Mouse (Mus musculus): Measurements from ENCODE around the gene Slc25a10.

Gene Slc25a10

DNA sequence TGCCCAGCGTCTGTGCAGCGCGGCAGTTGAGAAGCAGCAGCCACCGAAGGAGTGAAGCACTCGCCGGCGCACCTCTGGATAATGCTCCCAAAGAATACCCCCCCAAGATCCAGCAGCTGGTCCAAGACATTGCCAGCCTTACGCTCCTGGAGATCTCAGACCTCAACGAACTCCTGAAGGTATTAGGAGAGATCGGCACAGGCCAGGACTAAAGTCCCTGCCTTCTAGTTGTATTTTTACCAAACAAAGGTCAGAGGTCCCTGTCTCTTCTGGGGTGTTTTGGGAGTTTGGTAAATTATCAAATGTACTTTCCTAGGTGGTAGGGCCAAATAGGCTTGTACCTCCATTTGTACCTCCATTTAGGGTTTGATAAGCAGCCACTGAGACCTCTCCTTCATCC lies 6.4 kb upstream of the Slc25a10 start:
- peak; percentile 90 for DNase-seq

GRCm38 (mm10) chr11:120488516-120488915 lies 3.1 kb upstream of the Slc25a10 start:
- no peak for DNase-seq

DNA sequence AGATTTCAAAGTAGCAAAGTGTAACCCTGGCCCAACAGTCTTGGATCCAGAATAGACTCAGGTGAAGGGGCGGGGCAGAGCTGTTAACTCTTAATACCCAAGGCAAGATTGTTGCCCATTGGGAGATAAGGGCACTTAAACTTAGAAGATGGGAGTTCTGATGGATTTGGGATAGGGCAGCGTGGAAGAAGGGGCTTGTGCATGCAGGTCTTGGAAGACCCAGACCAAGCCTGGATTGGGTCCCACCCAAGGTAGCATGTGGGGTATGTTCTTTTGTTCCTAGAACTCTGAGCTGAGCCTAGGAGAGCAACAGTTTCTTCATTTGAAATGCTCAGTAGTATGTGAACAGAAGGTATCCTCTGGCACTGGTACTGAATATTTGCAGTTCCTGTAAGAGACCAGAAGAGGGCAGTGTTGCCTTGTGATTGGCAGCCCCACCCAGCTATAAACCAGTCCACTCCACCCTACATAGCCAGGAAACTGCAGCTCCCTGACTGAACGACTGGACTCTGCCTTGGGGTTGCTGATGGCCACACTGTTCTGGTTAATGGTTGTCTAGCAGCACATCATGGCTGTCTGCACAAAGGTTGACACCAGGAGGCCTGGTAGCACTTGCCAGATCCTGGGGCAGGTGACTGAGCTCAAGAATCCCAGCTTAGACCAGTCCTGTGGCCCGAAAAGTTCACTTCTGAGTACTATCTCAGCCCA lies 2.4 kb upstream of the Slc25a10 start:
- peak; percentile 97 for DNase-seq

GRCm38 (mm10) chr11:120490291-120491046 lies 1.2 kb upstream of the Slc25a10 start:
- no peak for DNase-seq

- DNase-seq: peak; percentile 79
Observed at GRCm38 (mm10) chr11:120492024-120492877, 611 bp downstream of the Slc25a10 start.

- DNase-seq: no peak
Observed at GRCm38 (mm10) chr11:120492878-120493203, 1.2 kb downstream of the Slc25a10 start.

DNA sequence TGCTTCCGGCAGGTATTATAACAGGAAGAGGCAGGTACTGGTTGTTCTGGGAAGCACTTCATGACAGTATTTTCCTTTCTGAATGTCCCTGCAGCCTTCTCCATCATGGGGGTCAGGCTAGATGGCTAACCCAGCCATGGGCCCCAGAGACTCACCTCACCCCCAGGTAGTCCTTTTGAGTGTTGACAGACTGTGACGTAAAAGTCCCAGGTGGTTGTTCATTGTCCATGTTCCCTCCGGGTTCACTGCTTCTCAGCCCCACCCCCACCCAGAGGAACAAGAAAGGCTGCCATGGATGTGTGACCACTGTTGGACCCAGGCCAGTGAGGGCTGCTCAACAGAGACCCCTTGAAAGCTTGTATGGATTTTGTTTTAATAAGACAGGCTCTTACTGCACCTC lies 1.7 kb downstream of the Slc25a10 start:
- peak; percentile 62 for DNase-seq

- no peak for DNase-seq
Observed at GRCm38 (mm10) chr11:120493911-120494310, 2.3 kb downstream of the Slc25a10 start.

DNA sequence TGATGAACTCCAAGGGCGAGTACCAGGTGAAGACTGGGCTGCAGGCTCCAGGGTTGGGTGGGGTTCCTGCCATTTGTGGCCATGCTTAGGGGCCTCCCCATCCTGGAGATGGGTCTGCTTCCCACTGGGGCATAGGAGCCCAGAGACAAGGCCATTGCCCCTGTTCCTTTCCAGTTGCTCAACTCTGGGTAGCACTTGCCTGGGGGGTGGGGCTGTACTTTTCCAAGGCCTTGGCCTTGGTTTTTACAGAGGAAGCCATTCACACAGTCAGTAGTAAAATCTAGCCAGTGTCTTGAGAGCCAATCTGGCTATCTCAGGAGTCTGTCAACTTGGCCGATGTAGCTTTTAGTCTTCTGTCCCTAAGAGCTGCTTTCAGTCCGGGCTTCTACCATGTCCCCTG lies 5.8 kb downstream of the Slc25a10 start:
- DNase-seq: no peak

DNA sequence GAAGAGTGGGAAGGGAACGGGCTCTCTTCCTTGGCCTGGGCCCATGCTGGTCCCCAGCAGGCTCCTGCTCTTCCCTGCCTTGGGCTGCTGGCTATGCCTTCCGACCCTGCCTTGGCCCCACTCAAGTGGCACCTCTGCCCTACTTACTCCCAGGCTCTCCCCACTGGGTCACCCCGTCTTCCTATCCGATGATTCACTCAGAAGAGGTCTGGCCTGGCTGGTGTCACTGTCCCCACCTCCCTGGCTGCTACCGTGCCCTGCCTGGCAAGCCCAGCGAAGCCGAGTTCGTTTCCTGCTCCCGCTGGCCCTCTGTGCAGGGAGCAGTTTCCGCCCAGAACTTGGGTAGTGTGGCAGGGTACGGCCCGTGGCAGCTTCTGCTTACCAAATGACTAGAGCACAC lies 6.6 kb downstream of the Slc25a10 start:
- no peak for DNase-seq

- DNase-seq: no peak
Observed at GRCm38 (mm10) chr11:120498891-120499290, 7.3 kb downstream of the Slc25a10 start.

DNA sequence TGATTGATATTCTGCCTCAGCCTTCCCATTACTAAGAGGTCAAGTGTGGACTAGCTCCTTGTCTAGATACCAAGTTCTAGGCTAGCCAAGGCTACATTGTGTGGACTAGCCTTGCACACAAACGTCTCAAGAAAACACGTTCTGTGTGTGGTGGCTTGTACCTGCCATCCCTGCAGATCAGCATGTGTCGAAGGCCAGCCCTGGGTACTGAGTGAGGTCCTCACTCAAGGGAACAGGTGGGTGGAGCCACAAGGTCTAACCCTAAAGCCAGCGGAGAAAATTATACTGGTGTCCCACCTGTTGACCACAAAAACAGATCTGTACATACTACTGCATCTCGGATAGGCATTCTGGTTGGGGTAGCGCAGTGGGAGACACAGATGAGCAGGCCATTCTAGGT lies 8.3 kb downstream of the Slc25a10 start:
- no peak for DNase-seq

- peak; percentile 96 for DNase-seq
Observed at GRCm38 (mm10) chr11:120500357-120500756, 8.7 kb downstream of the Slc25a10 start.

DNA sequence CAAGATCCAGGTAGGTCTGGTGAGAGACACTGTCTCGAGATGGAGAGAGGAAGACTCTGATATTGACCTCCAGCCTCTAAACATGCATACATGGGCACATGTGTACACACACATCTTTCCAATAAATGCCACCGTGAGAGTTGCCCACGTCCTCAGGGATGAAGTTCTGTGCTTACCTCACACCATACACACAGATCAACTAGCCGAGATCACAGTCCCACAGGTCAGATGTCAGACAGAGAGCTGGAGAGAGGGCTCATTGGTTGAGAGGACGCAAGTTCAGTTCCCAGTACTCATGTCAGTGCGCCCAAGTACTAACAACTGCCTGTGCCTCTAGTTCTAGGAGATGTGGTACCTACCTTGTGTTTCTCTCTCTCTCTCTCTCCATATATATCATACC lies 9.4 kb downstream of the Slc25a10 start:
- DNase-seq: peak; percentile 59

DNA sequence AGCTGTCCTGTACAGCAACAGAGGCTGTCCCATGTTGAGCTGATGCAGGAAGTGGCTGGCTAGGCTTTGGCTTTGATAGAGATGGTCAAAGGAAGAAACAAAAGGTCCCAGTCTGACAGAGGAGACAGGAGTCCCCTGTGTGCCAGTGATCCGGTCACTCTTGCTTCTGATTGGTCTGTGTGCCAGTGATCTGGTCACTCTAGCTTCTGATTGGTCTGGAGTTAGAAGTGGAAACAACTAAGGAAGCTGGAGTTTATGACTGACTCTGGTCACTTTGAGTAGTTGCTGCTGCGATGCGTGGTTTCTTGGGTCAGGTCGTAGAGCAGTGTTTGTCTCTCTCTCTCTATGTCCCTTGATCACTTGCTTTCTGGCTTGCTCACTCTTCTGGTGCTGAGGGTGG lies 10.1 kb downstream of the Slc25a10 start:
- DNase-seq: no peak

- DNase-seq: no peak
Observed at GRCm38 (mm10) chr11:120505661-120506060, 14.0 kb downstream of the Slc25a10 start.

- DNase-seq: peak; percentile 73
Observed at GRCm38 (mm10) chr11:120506899-120507298, 15.3 kb downstream of the Slc25a10 start.

GRCm38 (mm10) chr11:120507611-120508289 lies 16.1 kb downstream of the Slc25a10 start:
- no peak for DNase-seq

- DNase-seq: no peak
Observed at GRCm38 (mm10) chr11:120508290-120508870, 16.7 kb downstream of the Slc25a10 start.

- DNase-seq: no peak
Observed at GRCm38 (mm10) chr11:120509940-120510339, 18.3 kb downstream of the Slc25a10 start.

GRCm38 (mm10) chr11:120510375-120511030 lies 18.9 kb downstream of the Slc25a10 start:
- DNase-seq: no peak

Data from kidney, adult 9 months (tissue).